16 mouse cellular contexts compared by ENCODE assay signal in the genomic region with DNA sequence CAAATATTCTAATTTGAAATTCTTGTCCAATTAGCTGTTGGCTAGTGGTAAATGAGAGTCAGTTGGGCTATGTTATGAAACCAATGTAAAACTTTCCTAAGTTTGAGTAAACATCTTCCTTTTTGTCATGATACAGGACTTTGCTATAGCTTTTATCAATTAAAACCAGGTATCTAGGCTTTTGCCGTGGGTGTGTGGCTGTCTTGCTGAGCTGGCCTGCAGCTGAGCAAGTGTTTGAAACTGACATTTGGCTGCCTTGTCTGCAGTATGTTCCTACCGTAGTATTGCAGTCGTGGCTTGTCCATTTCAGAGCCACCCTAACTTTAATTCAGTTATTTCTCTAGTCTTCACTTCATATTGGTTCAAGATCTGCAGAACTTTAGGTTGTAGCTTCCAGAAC.
"Had no signal": no experiment of that assay in that cellular context is flagged by ENCODE, and none has a peak within 500 bp of the region (broad histone marks: within the 10 kb centered on the region; RNA-seq: fewer than 3 reads in every experiment).

No protein-coding gene starts in this region.

- H3K27me3 ChIP-seq: lung, embryonic 15.5 days; midbrain, embryonic 13.5 days; midbrain, embryonic 15.5 days; neural tube, embryonic 12.5 days; stomach, embryonic 15.5 days had no signal

- H3K36me3 ChIP-seq: lung, embryonic 15.5 days; midbrain, embryonic 13.5 days; midbrain, embryonic 15.5 days; neural tube, embryonic 12.5 days; stomach, embryonic 15.5 days had no signal

- H3K4me1 ChIP-seq: neural tube, embryonic 12.5 days; stomach, embryonic 15.5 days had no signal

- DNase-seq: liver, postnatal 0 days; lung, adult 2 months; lung, postnatal 14 days; lung, postnatal 36 days; right cerebral cortex, postnatal 14 days; thymus, adult 2 months; thymus, postnatal 25 days; thymus, postnatal 4 days had no signal

- H3K9me3 ChIP-seq: lung, embryonic 15.5 days; midbrain, embryonic 13.5 days; midbrain, embryonic 15.5 days; neural tube, embryonic 12.5 days; stomach, embryonic 15.5 days had no signal

- H3K27ac ChIP-seq: lung, embryonic 15.5 days; macrophage; midbrain, embryonic 13.5 days; midbrain, embryonic 15.5 days; neural tube, embryonic 12.5 days; stomach, embryonic 15.5 days; stomach, postnatal 0 days had no signal

- ATAC-seq: liver, postnatal 0 days; lung, postnatal 0 days; midbrain, embryonic 13.5 days; midbrain, embryonic 15.5 days had no signal

- H3K9ac ChIP-seq: liver, postnatal 0 days; lung, embryonic 15.5 days; midbrain, embryonic 13.5 days; midbrain, embryonic 15.5 days; neural tube, embryonic 12.5 days; stomach, embryonic 15.5 days had no signal

- H3K4me3 ChIP-seq: lung, embryonic 15.5 days; midbrain, embryonic 13.5 days; midbrain, embryonic 15.5 days; neural tube, embryonic 12.5 days; stomach, embryonic 15.5 days had no signal
